Mouse (Mus musculus) hindbrain, embryonic 12.5 days (tissue): ENCODE results near the gene Arid3c. TPM values are rescaled to one million over a fixed set of nuclear protein-coding genes. Genes with fewer than 3 reads are reported as not detected.
A peak's percentile ranks its signal among the peaks of the same experiment; 100 is the strongest.
"Not testable (repeated sequence)": the region's sequence is repeated elsewhere in the genome, so short reads cannot be mapped to it uniquely, and the experiment has no call there.

ENCODE experiments used
- ATAC-seq: fragments of 200-750 bp; cut with Nextera tagmentation; 2 replicates; pipeline ENCODE4 v1.8.0; 2017; ENCODE audit warnings: moderate TSS enrichment; ENCODE audit not compliant: low FRiP score
- H3K27ac ChIP-seq: fragments of 300-500 bp; sonication (generic); 2 replicates; pipeline ENCODE4 v1.5.1; 2016; ENCODE audit warnings: mild to moderate bottlenecking
- H3K27me3 ChIP-seq: fragments of 300-500 bp; sonication (generic); 2 replicates; pipeline ENCODE4 v1.6.1; 2016; ENCODE audit warnings: mild to moderate bottlenecking
- H3K36me3 ChIP-seq: fragments of 300-500 bp; sonication (generic); 2 replicates; pipeline ENCODE4 v1.6.1; 2016; ENCODE audit warnings: mild to moderate bottlenecking
- H3K4me1 ChIP-seq: fragments of 300-500 bp; sonication (generic); 2 replicates; pipeline ENCODE4 v1.6.1; 2016
- H3K4me2 ChIP-seq: fragments of 300-500 bp; sonication (generic); replicated peaks from 2 replicates; pipeline ENCODE4 v1.6.1; 2016; ENCODE audit warnings: mild to moderate bottlenecking
- H3K4me3 ChIP-seq: fragments of 300-500 bp; sonication (generic); 2 replicates; pipeline ENCODE4 v1.5.1; 2016; ENCODE audit warnings: mild to moderate bottlenecking
- H3K9ac ChIP-seq: fragments of 300-500 bp; sonication (generic); 2 replicates; pipeline ENCODE4 v1.6.1; 2016; ENCODE audit warnings: mild to moderate bottlenecking, moderate library complexity
- H3K9me3 ChIP-seq: fragments of 300-500 bp; sonication (generic); replicated peaks from 2 replicates; pipeline ENCODE4 v1.6.1; 2016; ENCODE audit warnings: mild to moderate bottlenecking
- WGBS: fragments of 180-500 bp; shearing (Covaris S2); methylation state at CpG from one replicate; pipeline ENCODE4 v1.1.7; 2016; 5-methylcytosine and 5-hydroxymethylcytosine counted together
- polyA plus RNA-seq: library from polyadenylated mRNA; unstranded; fragments of >200 nt; fragmentation: Nextera tagmentation; extraction: Ambion mirVana; gene quantifications from 2 replicates; pipeline ENCODE4 v1.2.1, GENCODE M21; 2016

Gene Arid3c
- polyA plus RNA-seq, 1 experiment from 2014 or later: 1.1 TPM

- not testable (repeated sequence) for H3K27me3 ChIP-seq, H3K27ac ChIP-seq, H3K4me3 ChIP-seq, ATAC-seq, H3K9me3 ChIP-seq, H3K36me3 ChIP-seq, H3K4me1 ChIP-seq, H3K9ac ChIP-seq
- WGBS: 5% methylated on average over 23 of the region's 32 CpGs
- H3K4me2 ChIP-seq: peak overlapping the region; percentile 31
Measured at GRCm38 (mm10) chr4:41698421-41699016, 32.4 kb downstream of the Arid3c start.

- not testable (repeated sequence) for H3K9ac ChIP-seq, H3K4me1 ChIP-seq, H3K9me3 ChIP-seq, ATAC-seq, H3K27ac ChIP-seq, H3K36me3 ChIP-seq, H3K27me3 ChIP-seq
- peak within 1 kb of the TSS; percentile 41; the same call in 1 of the 2 replicates for H3K4me2 ChIP-seq
- H3K4me3 ChIP-seq: peak within 1 kb of the TSS; percentile 25; the same call in 1 of the 2 replicates
- WGBS: 17% methylated on average over 28 of the region's 40 CpGs
Measured at GRCm38 (mm10) chr4:41696930-41697841, 33.8 kb downstream of the Arid3c start, which contains the start of gene Cntfr. Gene Cntfr (minus strand): TSS chr4:41697089.

- H3K36me3 ChIP-seq, H3K27me3 ChIP-seq, ATAC-seq, H3K9ac ChIP-seq, H3K27ac ChIP-seq, H3K9me3 ChIP-seq, H3K4me3 ChIP-seq, H3K4me2 ChIP-seq, H3K4me1 ChIP-seq: not testable (repeated sequence)
- WGBS: 6% methylated on average over 12 of the region's 15 CpGs
Measured at GRCm38 (mm10) chr4:41696452-41696851, 34.5 kb downstream of the Arid3c start.

- not testable (repeated sequence) for ATAC-seq, H3K27ac ChIP-seq, H3K36me3 ChIP-seq, H3K27me3 ChIP-seq, H3K4me1 ChIP-seq, H3K9ac ChIP-seq, H3K9me3 ChIP-seq
- 5% methylated on average over 15 of the region's 38 CpGs for WGBS
- H3K4me3 ChIP-seq: peak overlapping the region; percentile 25
- H3K4me2 ChIP-seq: peak overlapping the region; percentile 41; the same call in 1 of the 2 replicates
Measured at GRCm38 (mm10) chr4:41695800-41696199, 35.1 kb downstream of the Arid3c start.

GRCm38 (mm10) chr4:41693511-41693910 is 37.4 kb downstream of the Arid3c start:
- Histone ChIP-seq H3K9ac (0 out of 2 replicates have a peak overlapping the region, but pooled peaks have one; percentile 18), H3K4me3 (peak overlapping the region; percentile 22), H3K4me2 (peak overlapping the region; percentile 50)
- not testable (repeated sequence) for H3K4me1 ChIP-seq, H3K27ac ChIP-seq, H3K27me3 ChIP-seq, H3K9me3 ChIP-seq, H3K36me3 ChIP-seq, ATAC-seq
- 4% methylated on average over 4 of the region's 4 CpGs for WGBS

- H3K4me2 ChIP-seq, H3K4me3 ChIP-seq, H3K4me1 ChIP-seq, H3K36me3 ChIP-seq, H3K9ac ChIP-seq, H3K27me3 ChIP-seq, H3K9me3 ChIP-seq, H3K27ac ChIP-seq, ATAC-seq: not testable (repeated sequence)
- WGBS: no CpG with 5 or more reads among the region's 4 CpGs
Measured at GRCm38 (mm10) chr4:41690014-41690413, 40.9 kb downstream of the Arid3c start.

GRCm38 (mm10) chr4:41688562-41688961 is 42.4 kb downstream of the Arid3c start:
- ATAC-seq, H3K36me3 ChIP-seq, H3K9ac ChIP-seq, H3K4me2 ChIP-seq, H3K27me3 ChIP-seq, H3K9me3 ChIP-seq, H3K4me3 ChIP-seq: not testable (repeated sequence)
- 55% methylated on average over 1 of the region's 1 CpGs for WGBS
- H3K4me1 ChIP-seq: peaks cover 11% of the 10 kb centered on the region
- H3K27ac ChIP-seq: peak overlapping the region; percentile 52

- not testable (repeated sequence) for H3K4me2 ChIP-seq
- ATAC-seq: 0 out of 2 replicates have a peak, but pooled peaks have one; percentile 24
- H3K4me1 ChIP-seq: peaks cover 26% of the 10 kb centered on the region
Measured at GRCm38 (mm10) chr4:41685882-41686492, 45.0 kb downstream of the Arid3c start.

GRCm38 (mm10) chr4:41684931-41685453 is 46.0 kb downstream of the Arid3c start:
- not testable (repeated sequence) for H3K27me3 ChIP-seq, H3K36me3 ChIP-seq, H3K9ac ChIP-seq, H3K4me3 ChIP-seq, H3K9me3 ChIP-seq
- peaks cover 35% of the 10 kb centered on the region for H3K4me1 ChIP-seq
- H3K4me2 ChIP-seq: 0 out of 2 replicates have a peak overlapping the region, but pooled peaks have one; percentile 13
- ATAC-seq: 0 out of 2 replicates have a peak, but pooled peaks have one; percentile 24
- under 1% methylated on average over 14 of the region's 14 CpGs for WGBS
- peak overlapping the region; percentile 75; the same call in 1 of the 2 replicates for H3K27ac ChIP-seq

More at GRCm38 (mm10) chr4:41685882-41686492, 45.0 kb downstream of the Arid3c start:
- not testable (repeated sequence) for H3K27me3 ChIP-seq, H3K36me3 ChIP-seq, H3K9ac ChIP-seq, H3K9me3 ChIP-seq, H3K4me3 ChIP-seq
- WGBS: 19% methylated on average over 10 of the region's 10 CpGs
- peak overlapping the region; percentile 73 for H3K27ac ChIP-seq

- H3K27ac ChIP-seq: peak overlapping the region; percentile 86
- H3K4me2 ChIP-seq: peak overlapping the region; percentile 37
- ATAC-seq: peak; percentile 63
- peaks cover 42% of the 10 kb centered on the region for H3K4me1 ChIP-seq
- not testable (repeated sequence) for H3K9me3 ChIP-seq, H3K27me3 ChIP-seq, H3K9ac ChIP-seq, H3K36me3 ChIP-seq, H3K4me3 ChIP-seq
- WGBS: under 1% methylated on average over 24 of the region's 27 CpGs
Measured at GRCm38 (mm10) chr4:41684131-41684930, 46.6 kb downstream of the Arid3c start.

GRCm38 (mm10) chr4:41683303-41683702 is 47.6 kb downstream of the Arid3c start:
- peak; percentile 36 for ATAC-seq
- Histone ChIP-seq H3K4me3 (peak overlapping the region; percentile 23; the same call in 1 of the 2 replicates), H3K27ac (peak overlapping the region; percentile 80; the same call in 1 of the 2 replicates), H3K4me1 (peaks cover 48% of the 10 kb centered on the region), H3K4me2 (peak overlapping the region; percentile 46)
- not testable (repeated sequence) for H3K9ac ChIP-seq, H3K27me3 ChIP-seq, H3K36me3 ChIP-seq, H3K9me3 ChIP-seq
- 1% methylated on average over 12 of the region's 27 CpGs for WGBS
